Mouse (Mus musculus): ENCODE measurements around the gene Ldhb.
"Not testable (repeated sequence)": the region's sequence is repeated elsewhere in the genome, so short reads cannot be mapped to it uniquely, and the experiment has no call there.

Ldhb gene

GRCm38 (mm10) chr6:142507785-142508162 lies at the start of gene Ldhb:
TSS of gene Ldhb (minus strand) at chr6:142507957.
- peak; percentile 83 for DNase-seq

GRCm38 (mm10) chr6:142555988-142556387 lies 48.2 kb upstream of the Ldhb start:
- no peak for DNase-seq

- no peak for DNase-seq
Observed at GRCm38 (mm10) chr6:142551482-142551881, 43.7 kb upstream of the Ldhb start.

GRCm38 (mm10) chr6:142550871-142551270 lies 43.1 kb upstream of the Ldhb start:
- no peak for DNase-seq

- no peak for DNase-seq
Observed at GRCm38 (mm10) chr6:142548377-142548776, 40.6 kb upstream of the Ldhb start.

- no peak for DNase-seq
Observed at GRCm38 (mm10) chr6:142545132-142545531, 37.4 kb upstream of the Ldhb start.

- DNase-seq, result no peak
Observed at GRCm38 (mm10) chr6:142543648-142544047, 35.9 kb upstream of the Ldhb start.

- no peak for DNase-seq
Observed at GRCm38 (mm10) chr6:142542800-142543175, 35.0 kb upstream of the Ldhb start.

GRCm38 (mm10) chr6:142542082-142542799 lies 34.5 kb upstream of the Ldhb start:
- no peak for DNase-seq

- DNase-seq, result no peak
Observed at GRCm38 (mm10) chr6:142540561-142541160, 32.9 kb upstream of the Ldhb start.

- no peak for DNase-seq
Observed at GRCm38 (mm10) chr6:142540131-142540530, 32.4 kb upstream of the Ldhb start.

- DNase-seq, result no peak
Observed at GRCm38 (mm10) chr6:142538503-142538902, 30.7 kb upstream of the Ldhb start.

- no peak for DNase-seq
Observed at GRCm38 (mm10) chr6:142533412-142533811, 25.7 kb upstream of the Ldhb start.

GRCm38 (mm10) chr6:142532686-142533085 lies 24.9 kb upstream of the Ldhb start:
- no peak for DNase-seq

GRCm38 (mm10) chr6:142532141-142532540 lies 24.4 kb upstream of the Ldhb start:
- DNase-seq, result no peak

- no peak for DNase-seq
Observed at GRCm38 (mm10) chr6:142530378-142530777, 22.6 kb upstream of the Ldhb start.

- no peak for DNase-seq
Observed at GRCm38 (mm10) chr6:142529680-142530079, 21.9 kb upstream of the Ldhb start.

GRCm38 (mm10) chr6:142527931-142528562 lies 20.3 kb upstream of the Ldhb start:
- no peak for DNase-seq

- DNase-seq, result no peak
Observed at GRCm38 (mm10) chr6:142524635-142525308, 17.0 kb upstream of the Ldhb start.

GRCm38 (mm10) chr6:142521591-142522110 lies 13.9 kb upstream of the Ldhb start:
- no peak for DNase-seq

GRCm38 (mm10) chr6:142519110-142519509 lies 11.4 kb upstream of the Ldhb start:
- DNase-seq, result no peak

- not testable (repeated sequence) for DNase-seq
Observed at GRCm38 (mm10) chr6:142515379-142515778, 7.6 kb upstream of the Ldhb start.

GRCm38 (mm10) chr6:142514912-142515311 lies 7.2 kb upstream of the Ldhb start:
- DNase-seq, result peak; percentile 29
